Mouse (Mus musculus) right cerebral cortex, postnatal 25 days (tissue): ENCODE data around the gene Gm3138.
"Not testable (repeated sequence)": the region's sequence is repeated elsewhere in the genome, so short reads cannot be mapped to it uniquely, and the experiment has no call there.

Experiments
- DNase-seq: peaks from one replicate; pipeline ENCODE4 v3.0.0; 2022

Gm3138 gene

GRCm38 (mm10) chr14:4249331-4249730, at the start of gene Gm3138:
TSS of gene Gm3138 (plus strand) at chr14:4249631.
- not testable (repeated sequence) for DNase-seq

- DNase-seq, result not testable (repeated sequence)
Measured at GRCm38 (mm10) chr14:4269238-4269950, 20.0 kb downstream of the Gm3138 start.

DNA sequence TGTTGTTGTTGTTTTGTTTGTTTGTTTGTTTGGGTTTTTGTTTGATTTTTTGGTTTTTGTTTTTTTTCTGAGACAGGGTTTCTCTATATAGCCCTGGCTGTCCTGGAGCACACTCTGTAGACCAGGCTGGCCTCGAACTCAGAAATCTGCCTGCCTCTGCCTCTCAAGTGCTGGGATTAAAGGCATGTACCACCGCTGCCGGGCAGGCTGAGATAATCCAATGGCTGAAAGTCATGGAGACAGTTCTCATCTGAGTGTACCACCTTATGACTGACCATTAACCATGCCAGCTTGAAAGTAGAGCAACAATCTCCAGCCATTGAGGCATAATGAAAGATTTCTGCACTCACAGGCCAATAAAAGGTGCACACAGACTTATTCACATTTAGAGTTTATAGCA, 30.4 kb downstream of the Gm3138 start:
- DNase-seq, result not testable (repeated sequence)
